Mouse (Mus musculus) ZHBTc4 (cell line): Measurements from ENCODE around the gene Polr1e.
"Not testable (repeated sequence)": the region's sequence is repeated elsewhere in the genome, so short reads cannot be mapped to it uniquely, and the experiment has no call there.

Experiments
- DNase-seq: peaks from one replicate; pipeline ENCODE4 v3.0.0-alpha.2; 2011; ENCODE audit warnings: low read depth, low spot score

The Polr1e gene

DNA sequence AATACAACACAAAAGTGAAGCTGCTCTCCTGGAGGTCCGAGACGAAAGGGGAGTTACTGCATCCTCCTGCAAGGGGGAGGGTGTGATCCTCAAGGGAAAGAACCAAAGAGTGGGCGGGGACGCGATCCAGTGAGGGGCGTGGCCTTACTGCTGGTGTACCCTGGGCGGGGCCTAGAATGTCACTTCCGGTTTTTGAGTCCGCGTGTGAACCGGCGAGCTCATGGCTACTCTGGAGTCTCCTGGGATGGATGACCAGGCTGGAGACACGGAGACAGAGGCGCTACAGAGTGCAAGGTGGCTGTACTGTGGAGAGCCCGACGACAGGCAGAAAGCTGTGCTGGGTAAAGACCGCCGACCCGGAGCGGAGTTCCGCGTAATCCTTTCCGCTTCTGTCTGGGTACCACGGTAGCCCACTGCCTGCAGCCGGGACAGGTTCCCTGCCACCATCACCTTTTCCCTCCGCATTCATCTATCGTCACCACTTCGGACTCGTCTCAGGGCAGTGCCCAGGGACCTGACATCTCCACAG is at the start of gene Polr1e:
Gene Polr1e (plus strand): TSS at position 132 of the 529 bp plus-strand sequence.
- peak; percentile 99 for DNase-seq

DNA sequence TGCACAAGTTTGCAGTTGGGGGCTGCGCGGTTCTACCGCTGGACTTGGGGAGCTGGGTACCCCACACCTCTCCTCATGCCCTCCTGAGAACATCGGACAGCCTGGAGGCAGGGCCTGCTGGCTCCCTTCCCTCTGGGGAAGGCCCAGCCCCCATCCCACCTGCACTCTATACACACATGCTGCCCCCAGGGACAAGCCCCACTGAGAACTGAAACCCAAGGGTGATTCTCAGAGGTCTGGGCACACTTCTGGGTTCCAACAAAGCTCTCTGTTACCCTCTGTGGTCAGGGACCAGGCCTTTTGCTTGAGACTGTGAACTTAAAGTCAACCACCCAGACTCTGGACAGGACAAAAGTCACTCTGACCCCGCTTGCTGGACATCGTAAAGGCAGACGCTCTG is 48.3 kb upstream of the Polr1e start:
- DNase-seq = no peak

DNA sequence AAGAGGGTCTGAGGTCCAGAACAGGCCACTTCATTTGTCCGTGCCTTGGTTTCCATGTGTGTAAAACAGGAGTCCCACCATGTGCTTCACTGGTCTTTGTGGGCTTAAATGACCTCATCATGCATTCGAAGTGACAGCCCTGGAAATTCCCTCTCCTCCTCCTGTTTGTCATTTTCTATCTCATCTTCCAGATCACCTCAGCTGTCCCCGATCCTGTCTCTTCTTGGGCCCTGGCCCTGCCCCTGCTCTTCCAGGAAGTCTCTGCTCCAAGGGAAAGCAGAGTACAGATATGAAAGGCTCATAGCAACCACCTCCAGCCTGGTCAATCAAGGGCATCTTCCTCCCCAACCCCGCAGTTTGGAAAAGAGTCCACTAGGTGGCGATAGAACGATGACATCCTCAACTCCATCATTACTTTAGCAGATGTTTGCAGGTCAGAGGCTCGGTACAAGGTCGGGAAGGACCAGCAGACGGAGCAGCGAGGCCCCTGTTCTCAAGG is 47.7 kb upstream of the Polr1e start:
- DNase-seq = peak; percentile 87

DNA sequence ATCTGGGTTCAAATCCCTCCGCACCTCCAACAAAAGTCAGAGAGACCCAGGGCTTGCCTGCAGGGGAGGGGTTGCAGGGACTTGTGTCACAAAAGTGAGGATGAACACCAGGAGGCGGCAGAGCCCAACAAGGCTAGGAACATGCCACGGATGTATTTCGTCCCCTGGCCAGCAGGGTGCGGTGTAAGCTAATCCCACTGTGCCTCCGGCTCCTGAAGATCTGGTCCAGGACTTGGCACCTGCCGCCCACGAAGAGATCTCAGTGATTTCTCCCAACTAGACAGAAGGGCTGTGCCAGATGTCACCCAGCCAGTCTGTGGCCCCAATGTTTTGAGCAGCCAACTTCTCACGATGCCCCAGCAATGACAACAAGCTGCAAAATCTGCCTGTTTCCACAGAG is 44.9 kb upstream of the Polr1e start:
- DNase-seq = peak; percentile 97

DNA sequence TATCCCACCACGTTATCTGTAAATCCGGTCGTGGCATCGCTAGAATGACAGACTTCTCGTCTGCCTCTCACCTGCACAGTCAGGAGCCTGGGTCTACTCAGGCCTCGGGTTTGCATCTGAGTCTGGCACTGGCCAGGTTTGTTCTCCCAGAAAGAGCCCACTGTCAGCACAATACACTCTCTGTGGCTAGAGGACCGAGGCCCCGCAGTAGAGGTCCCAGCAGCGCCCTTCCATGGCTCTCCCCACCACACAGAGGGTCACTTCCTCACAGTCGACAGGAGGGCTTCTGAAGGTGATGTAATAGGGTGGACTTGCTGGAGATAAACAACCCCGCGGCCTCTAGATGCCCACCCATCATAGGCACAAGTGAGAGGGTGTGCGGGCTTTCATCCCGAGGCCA is 44.5 kb upstream of the Polr1e start:
- DNase-seq = no peak

DNA sequence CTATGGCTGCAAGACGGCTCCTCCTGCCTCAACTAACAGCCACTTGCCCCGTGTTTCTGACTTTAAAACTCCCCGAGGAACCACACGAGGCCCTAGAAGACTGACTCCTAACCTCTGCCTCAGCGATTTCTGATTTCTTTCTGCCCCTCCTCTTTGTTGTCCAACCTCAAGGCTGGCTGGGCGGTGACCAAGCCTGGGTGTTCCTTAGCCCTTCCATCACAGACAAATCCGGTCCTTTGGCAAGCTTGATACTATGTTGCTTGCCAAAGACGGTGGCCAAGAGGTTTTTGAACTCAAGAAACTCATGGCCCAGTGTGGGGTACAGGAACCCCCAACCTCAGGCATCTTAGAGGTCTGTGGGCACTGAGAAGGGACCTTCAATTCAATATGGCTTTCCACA is 44.1 kb upstream of the Polr1e start:
- DNase-seq = no peak

DNA sequence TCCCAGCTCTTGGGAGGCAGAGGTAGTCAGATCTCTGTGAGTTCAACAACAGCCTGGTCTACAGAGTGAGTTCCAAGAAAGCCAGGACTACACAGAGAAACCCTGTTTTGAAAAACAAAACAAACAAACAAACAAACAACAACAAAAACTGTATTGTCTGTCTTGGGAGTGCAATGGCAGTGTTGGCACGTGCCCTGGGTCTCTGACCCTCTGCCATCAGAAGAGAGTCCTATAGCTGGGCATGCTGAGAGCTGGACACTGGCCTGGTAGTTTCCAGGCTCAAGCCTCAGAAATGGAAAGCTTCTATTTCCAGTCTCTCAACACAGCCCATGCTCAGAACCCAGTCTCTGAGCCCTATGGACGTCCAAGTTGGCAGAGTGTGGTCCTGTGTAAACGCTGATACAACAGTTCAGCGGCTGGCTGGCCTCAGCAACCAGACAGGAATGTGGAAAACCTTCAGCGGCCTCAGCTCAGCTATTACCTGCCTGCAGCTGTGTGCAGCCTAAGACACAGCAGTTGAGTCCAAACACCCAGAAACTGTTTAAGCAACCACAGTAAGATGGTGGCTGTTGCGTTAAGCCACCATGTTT is 42.3 kb upstream of the Polr1e start:
- DNase-seq = no peak

DNA sequence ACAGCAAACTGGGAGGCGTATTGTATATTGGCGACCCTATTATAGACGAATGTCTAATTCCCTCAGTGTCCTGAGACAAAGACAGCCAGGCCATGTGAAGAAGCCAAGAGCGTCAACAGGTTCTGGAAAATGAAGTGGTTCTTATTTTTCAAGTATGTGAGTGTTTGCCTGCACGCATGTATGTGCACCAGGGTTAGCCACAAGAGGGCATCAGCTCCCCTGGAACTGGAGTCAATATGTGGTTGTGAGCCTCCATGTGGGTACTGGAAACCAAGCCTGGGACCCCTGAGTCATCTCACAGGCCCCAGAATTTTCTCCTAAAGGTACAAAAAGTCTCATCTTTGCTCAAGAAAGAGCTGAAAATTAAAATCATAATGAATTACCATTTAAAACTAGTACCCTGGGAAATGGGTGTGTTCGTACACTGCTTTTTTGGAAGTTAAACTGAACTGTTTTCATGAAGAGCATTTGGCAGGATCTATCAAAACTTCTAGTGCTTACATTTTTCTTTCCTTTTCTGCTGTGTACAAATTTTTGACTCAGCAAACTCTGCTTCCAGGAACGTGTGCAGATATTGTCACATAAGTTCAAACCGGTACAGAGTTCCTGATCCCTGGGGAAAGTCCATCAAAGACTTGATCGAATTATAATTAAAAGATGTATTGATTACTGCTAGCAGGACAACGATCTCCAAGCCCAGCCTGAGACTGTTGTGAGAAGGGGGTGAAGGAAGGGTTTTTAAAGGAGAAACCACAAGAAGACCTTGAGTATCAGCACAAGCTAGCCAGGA is 41.3 kb upstream of the Polr1e start:
- DNase-seq = no peak

DNA sequence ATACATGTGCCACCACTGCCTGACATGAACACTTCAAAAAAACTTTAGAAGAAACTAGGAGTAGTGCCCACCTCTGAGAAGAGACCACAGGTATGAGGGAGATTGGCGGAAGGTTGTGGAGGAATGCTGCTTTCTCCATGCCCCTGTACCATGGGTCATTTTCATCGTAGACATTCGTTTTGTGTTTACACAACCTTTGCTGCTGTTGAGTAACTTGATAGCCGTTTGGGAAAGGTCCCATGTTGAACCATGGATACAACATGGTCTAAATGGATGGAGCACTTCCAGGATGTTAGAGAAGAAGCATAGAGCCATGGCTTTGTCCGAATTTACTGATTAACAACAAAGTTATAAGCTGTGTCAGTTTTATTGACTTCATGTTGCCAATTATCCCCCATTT is 40.2 kb upstream of the Polr1e start:
- DNase-seq = no peak

DNA sequence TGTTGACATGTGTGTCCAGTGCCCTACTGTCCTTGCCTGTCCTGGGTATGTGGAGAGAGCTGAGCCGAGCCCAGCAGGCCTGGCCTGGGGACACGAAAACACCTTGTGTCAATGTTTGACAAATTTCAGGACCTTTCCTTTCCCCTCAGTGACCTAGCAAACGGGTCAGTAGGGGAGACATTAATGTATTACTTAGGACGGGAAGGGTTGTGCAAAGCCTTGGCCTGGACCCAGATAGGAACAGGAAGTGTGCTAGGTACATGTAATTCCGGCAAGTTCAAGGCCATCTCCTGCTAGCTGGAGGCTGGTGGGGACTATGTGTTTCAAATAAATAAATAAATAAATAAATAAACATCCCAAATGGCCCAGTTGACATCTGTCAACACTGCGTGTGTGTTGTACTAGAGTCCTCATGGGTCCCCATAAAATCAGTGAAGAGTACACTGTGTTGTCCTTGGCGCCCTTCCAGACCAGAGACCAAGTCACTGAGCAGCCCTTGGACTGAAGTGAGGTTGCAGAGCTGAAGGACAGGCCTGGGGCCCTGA is 38.5 kb upstream of the Polr1e start:
- DNase-seq = no peak

DNA sequence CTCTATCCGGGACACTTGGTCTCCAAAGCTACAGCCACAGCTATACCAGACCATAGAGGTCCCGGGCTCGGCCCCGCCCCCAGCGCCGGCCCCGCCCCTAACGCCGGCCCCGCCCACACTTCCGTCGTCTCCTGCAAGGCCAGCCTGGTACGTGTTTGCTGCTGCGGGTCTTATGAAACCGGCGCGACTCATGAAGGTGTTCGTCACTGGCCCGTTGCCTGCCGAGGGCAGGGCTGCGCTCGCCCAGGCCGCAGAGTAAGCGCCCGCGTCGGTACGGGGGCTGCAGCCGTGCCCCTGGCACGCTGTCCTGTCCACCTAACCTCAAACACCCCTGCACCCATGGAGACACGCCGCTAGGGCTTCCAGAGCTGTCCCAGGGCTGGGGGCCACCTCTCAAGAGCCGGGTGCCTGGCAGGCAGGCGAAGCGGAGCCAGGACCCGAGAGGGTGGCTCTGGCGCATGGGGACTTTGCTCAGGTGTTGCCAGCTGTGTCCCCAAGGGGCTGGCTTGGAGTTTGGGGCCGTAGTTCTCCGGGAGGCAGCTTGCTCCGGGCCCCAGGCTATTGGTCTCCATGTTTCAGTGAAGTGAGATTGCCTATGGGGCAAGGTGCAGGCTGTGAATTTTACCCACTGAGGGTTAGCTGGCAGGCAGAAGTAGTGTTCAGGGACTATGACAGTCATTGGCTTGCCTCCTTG is 37.0 kb upstream of the Polr1e start, which contains the start of gene Grhpr:
Gene Grhpr (plus strand): TSS at position 116 of the 694 bp plus-strand sequence.
- DNase-seq = peak; percentile 94

DNA sequence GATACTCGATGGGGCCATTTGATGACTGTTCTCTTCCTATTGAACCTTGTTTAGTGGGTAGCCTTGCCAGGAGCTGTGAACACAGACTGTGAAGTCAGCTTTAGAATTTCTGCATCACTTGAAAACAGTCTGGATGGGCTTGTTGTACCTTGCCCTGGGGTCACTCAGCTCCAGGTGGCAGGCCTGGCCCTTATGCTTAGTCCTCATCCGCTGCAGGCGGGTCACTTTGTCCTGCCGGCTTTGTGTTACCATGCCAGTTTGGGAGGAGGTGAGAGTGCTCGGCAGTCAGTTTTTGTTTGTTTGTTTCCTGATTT is 36.5 kb upstream of the Polr1e start:
- no peak for DNase-seq

DNA sequence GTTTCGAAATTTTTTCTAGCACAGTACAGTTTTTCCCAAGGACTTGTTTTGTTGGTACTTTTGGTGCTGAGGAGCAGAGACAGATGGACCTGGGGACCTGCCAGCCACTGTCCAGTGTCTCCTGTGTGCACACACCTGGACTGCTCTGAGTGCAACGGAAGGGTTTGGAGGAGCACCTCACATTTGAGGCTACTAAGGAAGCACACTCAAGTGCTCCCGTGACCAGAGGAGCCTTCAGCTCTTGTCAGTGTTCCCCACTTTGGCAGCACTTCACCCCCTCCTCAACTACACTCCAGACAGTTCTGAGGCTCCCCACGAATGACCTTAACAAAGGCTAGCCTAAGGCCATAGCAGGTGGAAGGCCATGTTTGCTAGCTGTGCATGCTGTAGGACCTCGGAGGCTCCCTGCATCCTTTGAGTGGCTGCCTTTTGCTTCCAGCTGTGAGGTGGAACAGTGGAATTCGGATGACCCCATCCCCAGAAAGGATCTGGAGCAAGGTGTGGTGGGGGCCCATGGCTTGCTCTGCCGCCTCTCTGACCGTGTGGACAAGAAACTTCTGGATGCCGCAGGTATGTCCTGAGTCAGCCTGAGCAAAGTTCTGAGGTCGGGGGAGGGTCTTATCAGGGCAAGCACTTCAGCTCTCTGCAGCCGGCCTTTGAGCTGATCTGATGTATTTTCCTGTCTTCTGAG is 35.8 kb upstream of the Polr1e start:
- DNase-seq = no peak

DNA sequence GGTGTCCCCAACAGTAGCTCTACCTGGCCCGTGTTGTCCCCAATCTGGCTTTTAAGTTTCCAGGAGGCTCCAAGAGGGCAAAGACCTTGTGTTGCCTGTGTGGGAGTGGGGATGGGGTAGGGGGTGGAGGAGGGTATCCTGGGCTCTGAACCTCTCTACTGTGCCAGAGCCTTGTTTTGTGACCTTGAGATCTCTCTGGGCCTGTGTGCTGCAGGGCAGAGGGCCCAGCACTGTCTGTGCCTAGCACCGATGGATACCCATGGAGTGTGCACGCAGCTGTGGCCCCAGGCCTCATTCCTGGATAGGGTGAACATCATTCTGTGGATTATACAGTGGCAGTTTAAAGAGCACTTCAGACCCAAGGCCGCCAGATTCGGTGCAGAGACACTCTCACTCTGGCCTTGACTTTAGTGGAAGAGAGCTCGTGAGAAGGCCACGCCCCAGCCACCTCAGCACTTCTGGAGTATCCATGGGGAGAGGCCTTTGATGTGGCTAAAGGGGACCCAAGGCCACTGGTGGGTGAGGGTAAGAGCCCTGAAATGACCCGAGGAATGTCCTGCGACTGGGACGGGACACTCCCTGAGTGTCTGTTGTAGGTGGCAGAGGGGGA is 35.1 kb upstream of the Polr1e start:
- DNase-seq = peak; percentile 56

DNA sequence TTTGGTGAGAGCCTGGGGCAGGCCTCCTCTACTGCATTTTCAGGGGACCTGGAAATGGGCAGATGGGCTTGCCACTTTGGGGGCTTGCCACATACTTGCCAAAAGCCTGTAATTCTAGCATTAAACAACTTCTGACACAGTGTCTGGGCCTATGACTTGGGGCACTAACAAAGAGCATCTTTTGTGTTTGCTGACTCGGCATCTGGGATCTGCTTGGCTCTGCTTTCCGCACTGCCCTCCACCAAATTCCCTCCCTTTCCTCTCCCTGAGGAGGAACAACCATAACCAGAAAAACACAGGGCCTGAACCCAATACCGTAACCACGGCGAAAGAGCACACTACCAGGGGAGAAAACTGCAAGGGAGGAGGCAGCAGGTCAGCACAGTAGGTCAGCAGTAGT is 27.8 kb upstream of the Polr1e start:
- no peak for DNase-seq

DNA sequence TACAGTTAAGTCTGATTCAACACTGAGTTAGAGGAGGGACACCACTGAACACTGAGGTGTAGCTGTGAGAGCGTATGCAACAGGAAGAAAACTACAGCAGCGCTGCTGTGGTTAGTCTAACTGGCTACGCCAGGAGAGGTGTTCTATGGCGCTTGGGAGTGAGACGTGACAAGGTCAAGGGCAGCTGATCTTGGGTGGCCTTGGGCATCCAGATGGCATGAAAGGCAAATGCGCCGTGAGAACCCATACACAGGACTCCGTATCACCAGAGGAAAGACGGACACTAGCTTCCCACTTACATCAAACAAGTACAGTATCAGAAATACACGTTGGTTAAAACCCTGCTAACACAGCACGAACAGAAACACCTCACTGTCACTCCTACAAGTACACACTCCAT is 26.1 kb upstream of the Polr1e start:
- DNase-seq = not testable (repeated sequence)

DNA sequence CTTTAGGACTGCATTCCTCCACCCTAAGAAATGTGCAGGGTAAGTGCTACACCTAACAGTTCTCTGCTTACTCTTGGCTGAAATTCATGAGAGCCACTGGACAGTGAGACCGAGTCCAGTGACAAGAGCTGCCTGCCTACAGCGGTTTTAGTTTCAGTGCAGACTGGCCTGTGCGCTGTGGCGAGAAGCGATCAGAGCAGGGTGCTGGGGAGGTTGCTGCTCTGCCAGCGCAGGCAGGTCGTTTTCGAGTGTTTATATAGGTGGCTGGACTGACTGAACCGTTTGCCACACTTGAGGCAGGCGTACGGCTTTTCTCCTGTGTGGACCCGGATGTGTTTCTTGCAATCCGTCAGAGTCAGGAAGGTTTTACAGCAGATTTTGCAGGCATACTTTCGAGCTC is 25.2 kb upstream of the Polr1e start:
- not testable (repeated sequence) for DNase-seq

DNA sequence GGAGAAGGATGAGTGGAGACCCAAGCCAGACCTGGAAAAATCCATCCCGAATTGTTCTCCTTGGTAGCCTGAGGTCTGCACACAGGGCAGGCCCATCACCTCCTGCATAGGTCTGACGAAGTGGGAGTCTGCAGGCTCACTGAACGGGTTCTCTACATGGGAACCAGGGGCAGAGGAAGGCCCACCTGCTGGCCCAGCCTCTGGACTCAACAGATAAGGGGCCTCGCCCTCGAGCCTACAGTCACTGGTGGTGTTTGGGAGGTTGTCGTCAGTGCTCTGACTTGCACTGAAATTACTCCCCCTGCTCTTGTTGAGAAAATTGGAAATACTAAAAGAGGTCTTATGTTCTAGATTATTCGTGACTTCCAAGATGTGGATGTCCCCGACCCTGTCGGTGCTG is 24.5 kb upstream of the Polr1e start:
- DNase-seq = no peak

DNA sequence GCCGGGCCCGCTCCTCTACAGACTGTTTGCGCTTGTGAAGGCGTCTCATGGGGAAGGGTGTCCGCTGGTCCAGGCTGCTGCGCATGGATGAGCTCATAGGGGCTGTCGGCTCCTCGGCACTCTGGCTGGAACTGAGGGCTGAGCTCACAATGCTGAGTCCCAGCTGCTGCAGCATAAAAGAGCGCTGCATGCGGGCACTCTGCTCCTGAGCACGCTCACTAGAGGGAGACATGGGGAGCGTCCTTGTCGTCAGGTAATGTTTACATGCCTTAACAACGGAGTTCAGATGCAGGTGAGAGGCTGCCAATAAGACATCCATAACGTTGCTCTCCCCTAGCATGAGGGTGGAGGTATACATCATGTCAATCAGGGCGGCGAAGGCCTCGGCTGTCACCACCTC is 23.6 kb upstream of the Polr1e start:
- peak; percentile 53 for DNase-seq

DNA sequence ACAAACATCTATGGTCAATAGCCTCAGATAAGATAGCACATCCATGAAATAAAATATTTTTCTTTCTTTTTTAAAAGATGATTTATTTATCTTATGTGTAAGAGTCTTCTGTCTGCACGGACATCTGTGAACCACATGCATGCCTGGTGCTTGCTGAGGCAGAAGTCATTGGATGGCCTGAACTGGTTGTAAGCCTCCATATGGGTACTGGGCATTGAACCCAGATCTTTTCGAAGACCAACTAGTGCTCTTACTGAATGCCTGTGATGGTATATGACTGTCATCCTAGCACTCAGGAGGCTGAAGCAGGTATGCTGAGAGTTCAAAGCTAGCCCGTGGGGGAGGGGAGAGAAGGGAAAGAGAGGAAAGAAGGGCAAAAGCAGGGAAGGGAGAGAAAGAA is 20.3 kb upstream of the Polr1e start:
- DNase-seq = no peak

DNA sequence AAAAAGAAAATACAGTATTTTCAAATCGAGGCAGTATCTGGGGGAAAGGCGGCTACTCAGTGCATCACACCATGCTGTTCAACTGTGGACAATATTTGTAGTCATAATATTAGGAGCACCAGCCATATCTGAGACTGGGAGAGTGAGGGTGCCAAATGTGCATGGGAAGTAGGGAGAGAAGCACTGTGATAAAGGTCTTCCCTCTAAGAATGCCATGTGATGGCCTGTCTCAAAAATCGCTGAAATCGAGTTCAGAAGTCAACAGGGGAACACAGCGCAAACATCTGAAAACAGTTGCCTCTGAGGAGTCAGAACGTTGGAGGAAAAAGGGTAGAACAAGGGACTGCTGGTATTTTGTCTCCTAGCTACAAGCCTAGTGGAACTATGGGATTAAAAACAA is 18.4 kb upstream of the Polr1e start:
- DNase-seq = no peak
